Mouse (Mus musculus): ENCODE data around the gene Kng1.

- TF ChIP-seq CTCF (conservative IDR thresholded peaks at IDR 0.05; ENCODE audit: insufficient read depth, insufficient read length, low read depth, low read length) (no peak), POLR2A (IDR thresholded peaks at IDR 0.05; ENCODE audit: low read depth, low read length) (no peak)
These were observed 16.8 kb upstream of the Kng1 start for GRCm38 (mm10) chr16:23040876-23041275.

Measured in kidney, adult 2 months (tissue).